Mouse (Mus musculus) urinary bladder, postnatal 36 days (tissue): ENCODE measurements around the gene BC052040.

Source experiments
- DNase-seq, 2 experiments: peaks; one replicate each; pipeline ENCODE4 v3.0.0; 2022; ENCODE audit warnings: low spot score in 2 of 2, mixed read lengths in 1 of 2

BC052040 gene

DNA sequence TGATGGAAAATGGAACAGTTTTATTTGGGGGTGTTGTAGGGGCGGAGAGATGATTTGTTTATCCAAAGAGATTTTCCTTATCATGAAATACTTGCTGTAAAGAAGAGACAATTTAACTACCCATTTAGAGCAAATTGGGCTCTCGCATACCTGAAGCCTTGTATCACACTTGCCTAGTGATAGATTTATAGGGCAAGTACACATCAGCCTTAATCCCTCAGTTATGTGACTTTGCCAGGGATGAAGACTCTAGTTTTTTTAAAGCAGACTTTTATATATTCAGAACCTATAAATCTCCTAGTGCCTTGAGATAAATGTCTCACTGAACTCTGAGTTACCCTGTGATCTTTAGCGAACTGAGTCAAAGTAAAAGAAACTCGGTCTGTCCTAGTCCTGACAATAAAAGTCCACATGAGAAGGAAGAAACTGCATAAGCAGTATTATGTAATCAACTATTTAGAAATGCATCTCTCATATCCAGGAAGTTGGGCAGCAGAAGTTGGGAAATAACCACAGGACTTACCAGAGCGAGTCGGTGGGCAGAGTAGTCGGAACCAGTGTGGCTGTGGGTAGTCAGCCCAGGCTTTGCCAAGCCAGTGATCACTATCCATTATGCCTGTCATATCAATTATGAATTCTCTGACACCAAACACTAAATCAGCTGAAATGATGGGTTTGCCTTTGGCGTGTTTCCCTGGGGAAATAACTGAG, 183.2 kb downstream of the BC052040 start:
- peak in 1 of 2 experiments; percentile 26 for DNase-seq

DNA sequence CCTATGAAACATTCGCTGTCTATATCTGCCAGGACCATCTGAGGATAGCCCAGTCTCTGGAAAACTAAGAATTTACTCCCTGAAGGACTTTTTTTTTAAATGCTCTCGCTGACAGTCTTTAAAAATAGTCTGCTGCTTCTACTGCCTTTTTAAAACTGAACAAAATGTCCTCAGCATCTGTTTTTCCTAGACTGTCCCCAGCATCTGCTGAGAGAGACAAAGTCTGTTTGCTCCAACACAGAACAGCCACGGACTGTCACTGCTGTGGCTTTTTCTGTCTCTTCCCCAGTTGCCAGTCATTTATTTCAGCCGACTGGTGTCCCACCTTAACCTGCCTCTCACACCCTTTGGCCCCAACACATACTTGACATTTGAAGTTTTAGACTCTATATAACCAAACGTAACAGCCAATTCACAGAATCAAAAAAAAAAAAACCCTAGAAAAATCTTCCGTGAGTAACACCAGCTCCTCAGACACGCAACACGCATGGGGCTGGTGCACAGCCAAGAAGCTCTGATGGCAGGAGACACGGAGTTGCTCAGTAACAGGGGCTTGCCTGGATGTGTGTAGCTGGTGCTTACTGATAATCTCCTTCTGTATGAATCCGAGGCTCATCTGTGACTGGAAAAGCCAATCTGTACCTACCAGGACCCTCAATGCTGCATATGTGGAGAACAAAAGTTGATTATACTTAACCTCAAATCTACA, 188.2 kb downstream of the BC052040 start:
- no peak for DNase-seq

DNA sequence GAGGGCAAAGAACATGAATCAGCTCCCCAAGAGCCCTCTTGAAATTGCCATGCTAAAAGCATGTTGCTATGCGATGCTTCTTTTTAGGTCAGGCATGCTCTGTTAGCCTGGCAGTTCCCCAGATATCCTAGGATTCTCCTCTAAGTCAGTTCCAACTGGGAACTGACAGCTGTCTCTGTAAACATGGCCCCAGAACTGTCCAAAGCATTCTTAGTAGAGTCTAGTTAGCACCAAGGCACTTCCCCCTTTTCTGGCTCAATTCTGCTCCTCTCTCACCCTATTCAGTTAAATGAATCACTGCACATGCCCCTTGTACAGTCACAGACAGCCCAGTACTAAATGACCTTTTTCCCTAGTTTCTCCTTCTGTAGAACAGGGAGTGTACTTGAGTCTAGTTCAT, 191.2 kb downstream of the BC052040 start:
- no peak for DNase-seq

DNA sequence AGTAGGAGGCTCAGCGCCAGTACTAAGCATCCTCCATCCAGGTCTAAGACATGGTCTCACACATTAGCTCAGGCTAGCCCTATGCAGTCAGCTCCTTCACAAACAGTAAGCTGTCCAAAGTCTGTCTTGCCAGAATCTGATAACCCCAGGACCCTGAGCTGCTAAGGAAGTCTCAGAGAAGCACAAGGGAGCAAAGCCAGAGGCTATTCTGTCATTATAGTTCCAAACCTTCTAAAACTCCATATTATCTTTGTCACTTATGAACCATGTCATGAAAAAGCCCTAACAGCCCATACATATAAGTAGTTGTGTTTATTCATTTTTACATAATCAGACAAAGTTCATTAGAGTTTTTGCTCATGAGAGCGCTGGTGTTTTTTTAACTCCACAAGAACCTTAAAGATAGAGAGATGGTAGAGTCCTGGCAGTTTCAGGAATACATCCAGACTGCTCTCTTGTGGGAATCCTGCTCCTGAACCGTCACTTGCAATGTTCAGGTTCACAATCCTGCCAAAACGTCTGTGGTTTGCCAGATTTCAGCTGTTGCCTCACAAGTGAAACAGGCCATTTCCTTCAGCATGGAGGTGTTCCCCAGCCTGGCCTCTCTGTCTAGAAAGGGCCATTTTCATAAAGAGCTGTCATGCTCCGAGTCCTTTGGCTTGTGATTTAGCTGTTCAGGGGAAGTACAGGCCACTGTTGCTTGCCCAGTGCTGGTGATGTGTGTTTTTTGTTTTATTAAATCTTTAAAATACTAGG, 192.8 kb downstream of the BC052040 start:
- DNase-seq = no peak

DNA sequence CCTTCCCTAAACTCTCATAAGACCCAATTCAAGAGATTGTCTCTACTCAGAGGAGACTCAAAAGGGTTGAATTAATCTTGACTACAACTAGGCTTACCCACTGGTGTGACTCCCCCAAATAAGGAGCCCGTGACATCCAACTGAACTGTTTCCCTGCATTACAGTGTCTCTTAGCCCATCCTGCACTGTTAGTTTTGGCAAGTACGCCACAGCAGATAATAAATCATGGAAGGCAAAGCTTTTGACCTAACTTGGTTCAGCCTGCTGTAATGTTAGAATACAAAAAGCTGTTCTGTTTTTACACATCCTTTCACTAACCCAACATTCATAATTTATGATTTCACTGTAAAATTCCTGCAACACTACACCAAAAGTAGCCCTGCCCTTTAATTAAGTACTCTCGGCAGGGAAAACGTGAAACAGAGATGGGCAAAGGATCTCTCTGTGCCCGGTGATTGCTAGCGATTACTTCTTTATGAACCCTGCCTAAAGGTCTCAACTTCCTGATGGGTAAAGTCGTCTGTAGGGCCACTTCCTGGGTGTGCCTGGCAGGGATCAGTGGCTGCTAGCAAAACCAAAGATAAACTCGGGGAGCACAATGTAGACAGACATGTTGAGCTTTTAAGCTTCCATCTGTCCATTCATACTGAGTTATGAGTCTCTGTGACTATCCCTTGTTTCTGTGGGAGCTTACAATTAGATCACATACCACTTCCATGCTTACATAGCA, 194.1 kb downstream of the BC052040 start:
- DNase-seq = no peak

DNA sequence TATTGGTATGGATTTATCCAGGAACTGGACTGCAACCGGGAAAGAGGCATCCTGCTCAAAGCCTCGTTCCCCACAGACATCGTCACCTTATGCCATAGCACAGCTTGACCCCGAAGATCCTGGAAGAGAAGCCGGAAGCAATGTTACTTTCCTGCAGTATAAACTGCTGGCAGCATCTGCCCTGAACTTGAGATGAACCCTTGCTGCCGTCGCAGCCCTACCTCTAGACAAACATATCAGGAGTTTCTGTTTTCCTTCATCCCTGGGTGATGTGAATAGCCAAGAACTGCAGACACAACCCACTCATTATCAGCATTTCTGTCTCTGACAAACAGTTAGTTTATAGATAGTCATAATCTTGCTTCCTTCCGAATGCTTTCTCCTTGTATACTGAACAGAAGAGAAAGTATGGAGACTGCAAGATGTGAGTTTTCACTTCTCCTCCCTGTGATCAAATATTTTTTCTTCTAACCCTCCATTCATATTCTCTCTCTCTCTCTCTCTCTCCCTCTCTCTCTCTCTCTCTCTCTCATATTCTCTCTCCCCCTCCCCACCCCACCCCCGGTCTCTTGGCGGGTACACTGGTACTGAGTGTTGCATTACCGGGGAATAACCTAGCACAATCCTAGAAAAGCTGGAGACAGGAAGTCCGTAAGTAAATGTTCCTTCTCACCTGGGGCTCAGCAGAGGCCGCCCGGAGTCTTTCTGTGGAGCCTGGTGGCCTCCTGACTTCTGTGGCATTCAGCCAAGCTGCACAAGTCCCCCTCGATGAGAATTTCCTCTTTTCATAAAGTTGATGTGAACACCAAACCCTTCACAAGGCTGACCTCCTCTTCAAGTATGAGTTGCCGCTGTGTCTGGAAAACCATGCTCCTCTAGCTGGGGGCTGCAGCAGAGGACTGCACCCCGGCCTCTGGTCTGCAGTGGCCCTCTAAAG, 195.7 kb downstream of the BC052040 start:
- no peak for DNase-seq

DNA sequence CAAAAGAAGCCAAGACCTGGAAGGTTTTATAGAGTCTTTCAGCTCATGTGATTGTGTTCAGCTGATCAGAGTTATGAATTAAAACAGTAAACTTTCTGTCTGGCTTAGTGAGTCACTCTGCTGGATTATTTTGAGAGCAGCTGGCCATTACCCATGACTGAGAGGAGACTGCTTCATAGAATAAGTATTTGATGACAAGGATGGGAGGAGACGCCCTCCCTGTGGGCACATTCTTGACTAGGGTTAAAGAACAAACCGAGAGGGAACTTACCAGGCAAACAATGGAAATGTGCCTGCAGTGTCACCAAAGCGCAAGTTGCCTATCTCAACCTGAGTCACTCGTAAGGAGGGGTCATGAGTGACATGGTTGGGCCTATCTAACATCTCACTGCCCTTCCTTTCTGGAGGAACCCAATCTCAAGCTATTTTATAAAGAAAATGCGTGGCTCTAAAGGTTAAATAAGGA, 199.1 kb downstream of the BC052040 start:
- DNase-seq = peak in 1 of 2 experiments; percentile 19

DNA sequence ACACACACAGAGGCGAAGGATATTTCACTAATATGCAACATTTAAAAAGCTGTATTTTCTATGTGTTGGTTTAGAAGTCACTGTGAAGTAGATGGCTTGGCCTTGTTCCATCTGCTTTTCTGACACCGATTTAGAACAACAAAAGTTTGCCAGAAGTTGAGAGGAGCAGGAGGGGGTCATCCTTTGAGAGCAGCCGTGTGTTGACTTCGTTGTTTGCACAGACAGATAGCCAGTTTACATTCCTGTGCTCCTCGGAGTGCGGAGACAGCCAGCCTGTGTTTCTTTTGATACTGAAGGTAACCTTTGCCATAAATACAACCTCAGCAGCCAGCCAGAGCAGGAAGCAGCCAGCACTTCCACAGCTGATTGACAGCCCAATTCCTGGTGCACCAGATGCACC, 204.2 kb downstream of the BC052040 start:
- DNase-seq = no peak

DNA sequence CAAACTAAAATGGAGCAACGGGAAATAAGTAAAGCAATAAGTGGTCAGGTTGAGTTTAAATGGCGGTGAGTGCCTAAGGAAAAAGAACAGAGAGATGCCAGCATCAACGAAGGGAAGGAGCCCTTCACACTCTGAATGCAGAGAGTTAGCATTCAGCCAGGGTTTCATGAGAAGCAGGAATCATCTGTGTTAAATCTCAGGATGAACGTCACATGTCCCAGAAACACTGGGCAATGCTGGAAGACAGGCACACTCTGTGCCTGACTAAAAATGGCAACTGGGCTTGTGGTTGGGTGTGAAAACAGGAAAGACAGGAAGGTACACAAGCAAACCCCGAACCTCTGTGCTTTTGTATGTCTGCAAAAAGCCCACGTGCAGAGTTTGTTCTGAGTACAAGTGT, 217.3 kb downstream of the BC052040 start:
- no peak for DNase-seq

DNA sequence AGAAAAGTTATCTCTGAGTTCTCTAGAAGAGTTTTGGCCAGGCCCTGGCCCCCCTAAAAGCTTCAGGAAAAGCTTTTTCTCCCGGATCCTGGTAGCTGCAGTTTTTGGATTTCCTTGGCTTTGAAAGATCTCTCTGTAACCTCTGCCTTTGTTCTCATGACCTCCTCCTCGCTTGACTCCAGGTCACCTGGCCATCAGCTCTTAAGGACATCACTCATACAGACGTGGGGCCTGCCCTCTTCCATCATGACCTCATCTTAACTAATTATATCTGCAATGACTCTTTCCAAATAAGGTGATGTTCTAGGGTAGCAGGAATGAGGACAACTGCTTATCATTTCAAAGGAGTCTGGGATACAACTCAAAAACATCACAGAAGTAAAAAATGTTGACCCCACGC, 226.9 kb downstream of the BC052040 start:
- DNase-seq = no peak

DNA sequence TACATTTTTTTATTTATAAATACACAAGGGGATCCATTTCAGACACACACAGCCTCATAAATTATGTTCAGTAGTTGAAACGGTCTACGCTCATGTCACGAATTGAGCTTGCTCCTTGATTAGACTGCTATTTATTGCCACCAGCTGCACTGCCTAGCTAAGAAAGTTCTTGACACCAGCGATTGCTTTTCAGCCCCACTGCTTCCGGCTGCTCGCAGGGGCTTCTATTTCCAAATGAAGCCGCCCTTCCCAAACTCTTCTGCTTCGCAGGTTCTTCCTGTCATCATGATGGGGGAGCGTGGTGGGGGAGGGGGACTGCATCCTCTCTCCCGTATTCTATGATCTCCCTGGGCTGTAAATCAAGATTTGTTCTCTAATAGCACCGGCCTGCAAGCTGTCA, 231.8 kb downstream of the BC052040 start:
- no peak for DNase-seq

DNA sequence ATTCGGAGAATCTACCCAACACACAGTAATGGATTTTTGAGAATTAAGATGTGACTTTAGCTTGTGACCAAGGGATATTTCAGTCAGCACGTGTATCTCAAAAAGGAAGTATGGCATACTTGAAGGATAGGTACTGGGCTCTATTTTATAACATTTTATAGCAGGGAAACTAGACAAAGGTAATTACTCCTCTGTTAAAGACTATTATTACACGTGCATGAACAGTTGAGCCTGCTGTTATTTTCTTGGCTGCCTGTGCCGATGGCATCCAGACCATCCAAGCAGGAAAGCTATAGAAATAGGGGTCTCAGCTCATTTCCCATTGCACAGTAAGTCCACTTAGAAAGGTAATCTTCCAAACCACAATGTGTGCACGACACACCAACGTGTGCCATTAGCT, 232.2 kb downstream of the BC052040 start:
- no peak for DNase-seq

DNA sequence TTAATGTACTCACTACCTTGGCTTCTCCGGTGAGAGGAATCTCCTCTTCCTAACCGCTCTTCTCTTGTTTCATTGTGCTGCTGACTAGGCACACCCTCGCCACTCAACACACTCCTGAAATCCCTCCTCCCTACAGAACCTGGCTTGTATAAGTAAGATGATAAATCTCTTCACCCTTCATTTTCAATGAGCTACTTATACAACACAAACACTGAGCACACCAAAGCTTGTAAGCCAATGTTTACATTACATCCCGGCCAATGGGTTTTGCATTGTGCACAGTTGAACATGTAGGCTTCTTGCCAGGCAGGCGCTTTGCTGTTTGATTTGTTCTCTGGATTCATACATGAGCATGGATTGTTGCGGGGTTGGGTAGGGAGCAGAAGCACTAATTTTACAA, 236.4 kb downstream of the BC052040 start:
- no peak for DNase-seq

DNA sequence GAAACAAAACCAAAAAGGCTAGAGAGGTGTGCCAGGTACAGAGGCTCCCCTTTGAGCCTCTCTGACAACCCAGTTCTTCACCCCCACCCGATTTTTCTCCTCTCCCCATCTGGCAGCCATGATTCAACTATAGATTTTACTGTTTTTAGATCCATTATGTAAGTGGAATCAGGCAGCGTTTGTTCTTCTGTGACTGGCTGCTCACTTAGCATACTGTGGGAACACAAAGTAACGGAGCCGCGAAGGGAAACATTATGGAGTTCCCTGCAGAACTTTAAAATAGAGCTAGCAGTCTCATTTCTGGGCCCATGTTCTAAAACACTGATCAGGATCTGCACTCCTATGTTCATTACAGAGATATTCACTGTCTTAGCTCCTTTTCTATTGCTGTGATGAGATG, 240.8 kb downstream of the BC052040 start:
- DNase-seq = no peak
